Mouse (Mus musculus) layer of hippocampus, postnatal 14 days (tissue): ENCODE results near the gene Ndst4. TPM values are rescaled to one million over a fixed set of nuclear protein-coding genes. Genes with fewer than 3 reads are reported as not detected.

ENCODE experiments used
- DNase-seq, 2 experiments: peaks; one replicate each; pipeline ENCODE4 v3.0.0; 2021 to 2022; ENCODE audit warnings: low spot score in 2 of 2, mixed read lengths in 1 of 2
- long read RNA-seq, 2 experiments: library from polyadenylated mRNA; stranded (forward); transcript quantifications; one replicate each; pipeline ENCODE4 v2.0.0; 2021
- total RNA-seq, 2 experiments: library from RNA; stranded (reverse); gene quantifications; 2 replicates each; pipeline ENCODE4 v1.2.3; 2021

The Ndst4 gene
- 10 to 100 TPM in 1 of 2 experiments, 1 to 10 TPM in 1; 9.3 to 16.4 TPM for total RNA-seq
- long read RNA-seq, experiment 1, partial matches to known transcripts = 0 of 2 reads
- long read RNA-seq, experiment 1, other reads (novel, unspliced or antisense) = 2 of 2 reads
- long read RNA-seq, experiment 2, full-length matches to known transcripts = 1 of 3 reads
- long read RNA-seq, experiment 2, partial matches to known transcripts = 1 of 3 reads
- long read RNA-seq, experiment 2, other reads (novel, unspliced or antisense) = 1 of 3 reads

DNA sequence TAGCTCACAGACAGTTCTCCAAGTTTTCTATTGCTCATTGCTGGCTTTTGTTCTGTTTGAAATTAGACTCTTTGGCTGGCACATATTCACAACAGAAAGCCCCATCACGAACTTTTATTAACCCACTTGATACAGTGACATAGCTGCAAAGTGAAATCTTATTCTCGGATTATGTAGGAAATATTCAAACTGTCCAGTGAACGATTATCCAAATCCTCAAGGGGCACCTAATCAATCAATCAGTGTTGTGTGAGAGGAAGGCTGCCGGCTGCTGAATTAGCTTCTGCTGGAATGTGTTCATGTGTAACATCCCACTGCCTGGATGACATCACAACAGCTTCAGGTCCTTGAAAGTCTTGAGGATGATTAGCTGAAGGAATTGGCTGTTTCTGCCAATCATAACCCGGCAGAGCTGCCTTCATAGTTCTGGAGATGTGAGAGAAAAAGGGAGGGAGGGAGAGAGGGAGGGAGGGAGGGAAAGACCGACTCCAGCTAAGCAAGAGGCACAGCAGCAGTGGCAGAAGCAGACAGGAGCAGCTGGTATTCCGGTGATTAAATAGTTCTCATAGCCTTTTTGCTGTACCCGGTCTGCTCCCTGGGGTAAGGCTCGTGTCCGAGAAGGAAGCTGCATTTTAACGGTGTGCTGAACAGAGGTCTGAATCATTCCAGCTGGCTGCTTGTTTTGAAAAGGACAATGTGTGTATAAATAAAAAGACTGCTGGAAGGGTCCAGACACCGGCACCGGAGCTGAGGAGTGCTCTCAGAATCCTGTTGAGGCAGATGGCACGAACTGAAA is at the start of gene Ndst4:
Ndst4 (plus strand) TSS at position 476 of the 796 bp plus-strand sequence.
- DNase-seq = peak; percentile 19 to 24

DNA sequence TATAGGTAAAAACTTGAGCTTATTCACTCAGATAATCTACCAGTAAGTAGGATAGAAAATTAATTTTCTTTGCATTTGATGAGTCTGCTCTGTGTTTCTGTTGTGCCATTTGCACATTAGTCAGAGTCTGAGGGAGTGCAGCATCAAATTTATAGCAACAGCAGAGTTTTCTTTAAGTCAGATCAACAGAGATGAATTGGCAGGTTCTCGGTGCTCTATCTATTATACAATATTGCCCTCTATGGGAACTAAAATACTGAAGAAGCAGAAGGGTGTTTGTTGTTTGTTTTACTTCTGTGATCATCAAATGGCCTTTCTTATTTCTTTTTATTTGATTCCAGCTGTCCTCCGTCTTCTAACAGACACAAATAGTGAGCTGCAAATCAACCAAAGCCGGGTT is 6.4 kb upstream of the Ndst4 start:
- no peak for DNase-seq

DNA sequence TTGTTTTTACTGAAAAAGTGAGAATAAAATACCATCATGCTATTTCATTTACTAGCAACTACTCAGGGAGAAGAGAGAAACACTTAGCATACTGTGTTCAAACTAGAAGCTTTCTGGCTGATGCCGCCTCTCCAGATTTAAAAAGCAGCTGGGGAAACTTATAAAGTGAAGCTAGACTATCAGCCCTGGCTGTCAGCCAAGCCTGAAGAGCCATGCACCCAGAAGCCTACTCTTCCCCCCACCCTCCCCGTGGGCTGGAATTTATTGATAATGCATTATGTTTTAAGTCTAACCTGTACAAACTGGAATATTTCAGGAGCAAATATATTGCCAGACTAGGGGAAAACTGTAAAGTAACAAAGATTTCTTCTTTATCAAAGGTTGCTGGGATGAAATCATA is 2.6 kb downstream of the Ndst4 start:
- DNase-seq = peak in 1 of 2 experiments; percentile 9

DNA sequence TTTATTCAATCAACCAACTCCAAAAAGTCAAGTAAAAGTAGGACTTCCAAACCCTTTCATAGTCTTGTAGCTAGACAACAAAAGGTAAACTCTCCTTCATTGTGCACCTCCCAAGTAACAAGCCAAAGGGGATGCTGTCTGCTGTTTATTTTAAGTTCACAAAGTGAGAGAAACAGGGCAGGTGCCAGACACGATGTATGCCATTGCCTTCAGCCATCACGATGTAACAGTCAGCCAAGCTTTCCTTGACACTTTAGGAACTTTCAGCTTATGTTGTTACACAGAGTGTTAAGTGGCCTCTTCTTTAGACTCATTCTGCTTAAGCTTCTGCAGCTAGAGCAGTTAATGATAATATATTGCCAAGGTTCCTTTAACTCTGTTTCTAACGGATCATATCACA is 3.1 kb downstream of the Ndst4 start:
- DNase-seq = no peak

DNA sequence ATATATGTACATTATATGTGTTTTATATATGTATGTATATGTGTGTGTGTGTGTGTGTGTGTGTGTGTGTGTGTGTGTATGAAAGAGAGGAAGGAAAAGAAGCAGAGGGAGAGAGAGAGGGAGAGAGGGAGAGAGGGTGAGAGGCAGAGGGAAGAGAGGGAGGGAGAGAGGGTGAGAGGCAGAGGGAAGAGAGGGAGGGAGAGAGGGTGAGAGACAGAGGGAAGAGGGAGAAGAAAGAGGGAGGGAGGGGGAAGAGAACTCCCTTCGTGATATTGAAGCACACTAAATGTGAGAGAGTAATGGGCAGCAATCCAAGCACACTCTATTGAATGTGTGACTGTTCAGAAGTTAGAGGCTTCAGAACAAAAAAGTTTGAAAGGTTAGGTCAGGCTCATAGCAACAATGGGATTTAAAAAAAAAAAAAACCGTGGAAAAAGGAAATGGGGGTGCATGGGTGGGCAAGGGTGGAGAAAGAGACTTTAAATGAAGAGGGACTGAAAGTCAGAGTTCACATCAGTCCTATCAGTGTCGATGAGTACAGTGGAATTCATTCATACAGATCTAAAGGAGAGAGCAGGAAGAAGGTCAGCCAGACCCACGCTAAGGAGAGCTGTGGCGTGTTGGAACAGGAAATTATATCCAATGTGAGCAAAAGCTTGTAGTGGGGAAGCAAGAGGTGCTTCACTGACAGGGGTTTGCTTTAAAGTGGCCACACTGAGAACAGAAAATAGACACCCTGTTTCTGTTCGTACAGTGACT is 63.2 kb downstream of the Ndst4 start:
- DNase-seq = no peak

DNA sequence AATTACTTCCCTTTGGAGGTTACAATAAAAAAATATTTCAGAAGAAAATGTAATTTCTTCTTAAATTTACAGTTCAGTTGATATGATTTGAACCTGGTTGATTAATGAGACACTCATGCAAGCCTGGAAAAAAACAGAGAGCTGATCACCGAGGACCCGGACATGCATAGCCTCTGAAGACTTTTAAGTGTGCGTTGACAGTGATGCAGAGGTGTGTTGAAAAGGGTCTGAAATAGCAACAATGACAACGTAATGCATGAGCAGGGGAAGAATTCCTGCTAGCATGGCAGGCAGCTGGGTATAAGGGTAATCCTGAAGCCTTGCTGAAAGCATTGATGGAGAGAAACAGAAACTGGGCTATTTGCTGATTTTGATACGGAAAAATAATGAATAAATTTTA is 106.2 kb downstream of the Ndst4 start:
- no peak for DNase-seq

DNA sequence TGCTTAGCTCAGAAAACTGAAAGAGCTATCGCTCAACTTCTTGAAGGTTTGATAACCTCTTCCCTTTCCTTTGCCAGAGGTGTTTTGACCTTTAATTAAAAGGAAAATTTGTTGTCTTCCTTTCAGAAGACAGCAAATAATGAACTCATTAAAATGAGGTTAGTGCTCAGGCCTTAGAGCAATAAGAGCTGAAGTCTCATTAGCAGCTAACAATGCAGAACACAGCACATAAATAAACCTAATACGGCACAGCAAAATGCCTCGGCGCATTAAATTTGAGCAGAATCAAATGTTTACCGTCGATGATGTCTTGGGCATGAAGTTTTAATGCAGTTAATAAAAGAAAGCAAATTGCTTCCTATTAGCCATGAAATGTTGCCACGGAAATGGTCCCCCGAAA is 129.5 kb downstream of the Ndst4 start:
- no peak for DNase-seq

DNA sequence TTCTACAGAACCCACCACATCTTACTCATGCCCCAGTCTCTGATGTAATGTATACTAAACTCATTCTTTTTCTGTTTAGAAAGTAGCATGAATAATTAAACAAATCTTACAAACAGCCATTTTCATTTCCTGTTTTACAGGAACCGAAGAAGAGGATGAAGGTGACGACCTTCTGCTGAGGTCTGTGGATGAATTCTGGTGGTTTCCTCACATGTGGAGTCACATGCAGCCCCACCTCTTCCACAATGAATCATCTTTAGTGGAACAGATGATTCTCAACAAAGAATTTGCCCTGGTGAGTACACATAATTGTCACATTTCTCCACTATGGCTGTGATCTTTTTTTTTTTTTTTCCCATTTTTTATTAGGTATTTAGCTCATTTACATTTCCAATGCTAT is 166.7 kb downstream of the Ndst4 start:
- DNase-seq = no peak

DNA sequence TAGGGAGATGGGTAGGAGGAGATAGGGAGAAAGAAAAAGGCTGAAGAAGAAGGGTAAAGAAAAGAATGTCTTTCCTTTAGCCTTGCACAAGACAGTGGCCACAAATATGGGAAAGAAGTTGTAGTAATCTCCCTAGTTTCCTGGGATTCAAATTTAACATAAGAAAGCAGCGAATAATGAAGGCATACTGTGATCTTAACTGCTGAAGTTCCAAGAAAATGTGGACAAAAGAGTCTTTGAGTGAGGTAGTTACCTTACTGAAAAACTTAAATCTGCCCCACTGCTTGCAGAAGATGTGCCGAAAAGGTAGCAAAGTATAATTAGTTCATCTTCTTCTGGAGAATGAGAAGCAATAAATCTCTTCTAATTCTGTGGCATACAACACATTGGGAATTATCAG is 228.4 kb downstream of the Ndst4 start:
- no peak for DNase-seq

DNA sequence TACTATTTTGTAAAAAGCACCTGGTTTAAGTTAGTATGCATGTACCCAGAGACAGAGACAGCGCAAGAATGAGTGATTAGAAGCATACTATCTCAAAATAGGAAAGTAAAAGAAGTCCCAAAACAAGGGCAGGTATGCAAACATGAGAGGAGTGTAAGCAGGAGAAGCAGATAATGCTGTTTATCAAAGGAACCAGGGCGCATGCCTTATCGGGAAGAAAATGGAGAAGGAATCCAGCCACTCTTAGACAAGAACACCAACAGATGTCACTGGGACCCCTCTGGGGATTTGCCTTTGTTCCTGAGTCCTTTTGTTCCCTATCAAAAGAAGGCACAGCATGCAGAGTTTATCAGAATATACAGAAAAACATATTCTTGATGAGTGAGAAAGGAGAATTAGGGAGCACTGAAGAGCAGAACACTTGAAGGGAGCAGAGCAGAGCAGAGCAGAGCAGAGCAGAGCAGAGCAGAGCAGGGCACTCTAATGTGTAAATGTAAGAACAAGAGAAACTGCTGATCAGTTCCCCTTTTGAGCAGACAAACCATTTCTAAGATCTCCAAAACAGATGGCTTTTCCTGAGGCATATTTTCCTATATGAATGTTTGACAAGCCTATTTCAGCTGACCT is 251.2 kb downstream of the Ndst4 start:
- no peak for DNase-seq

DNA sequence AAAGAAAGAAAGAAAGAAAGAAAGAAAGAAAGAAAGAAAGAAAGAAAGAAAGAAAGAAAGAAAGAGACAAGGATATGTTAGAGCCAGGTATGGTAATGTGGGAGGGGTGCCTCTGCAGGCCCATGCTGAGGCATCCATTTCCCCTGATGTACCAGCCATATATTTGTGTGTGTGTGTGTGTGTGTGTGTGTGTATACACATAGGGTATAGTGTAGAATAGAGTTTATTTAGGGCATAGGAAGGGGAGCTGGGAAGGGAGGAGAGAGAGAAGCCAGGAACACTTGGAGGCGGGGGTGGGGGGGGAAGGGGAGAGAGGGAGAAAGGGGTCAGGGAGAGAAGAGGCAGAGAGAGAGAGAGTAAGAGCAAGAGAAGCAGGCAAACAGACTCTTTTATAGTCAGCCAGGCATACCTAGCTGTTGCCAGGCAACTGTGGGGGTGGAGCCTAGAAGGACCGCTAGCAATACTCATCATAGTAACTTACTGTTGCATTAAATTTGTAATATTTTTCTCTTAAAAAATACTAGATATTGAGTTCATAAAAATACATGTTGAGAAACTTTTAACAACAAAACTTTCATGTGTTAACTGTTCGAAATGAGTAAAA is 256.3 kb downstream of the Ndst4 start:
- DNase-seq = no peak

DNA sequence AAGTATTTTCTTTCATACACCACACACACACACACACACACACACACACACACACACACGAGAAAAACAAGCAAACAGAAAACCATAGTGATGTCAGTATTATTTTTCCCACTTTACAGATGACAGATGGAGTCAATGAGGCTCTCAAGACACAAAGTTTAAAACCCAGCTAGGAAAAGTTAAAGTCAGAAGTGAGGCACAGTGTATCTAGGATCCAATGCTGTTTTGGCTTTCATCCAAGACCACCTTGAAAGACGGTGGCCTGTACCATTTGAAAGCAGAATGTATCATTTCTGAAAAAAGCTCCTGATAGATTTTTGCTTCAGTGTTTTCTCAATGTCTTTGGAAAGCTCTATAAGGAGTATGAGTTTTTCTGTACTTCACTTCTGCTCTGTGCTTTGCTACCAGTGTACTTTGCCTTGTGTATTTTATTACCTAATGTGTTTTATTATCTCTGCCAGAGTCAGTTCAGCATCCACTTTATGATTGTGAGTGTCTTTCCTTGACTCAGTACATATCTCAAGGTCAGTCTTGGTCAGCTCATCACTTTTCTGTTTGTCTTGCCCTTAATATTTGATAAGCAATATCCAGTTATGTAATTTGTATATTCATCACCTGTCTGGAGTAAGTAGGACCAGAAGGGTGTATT is 257.1 kb downstream of the Ndst4 start:
- no peak for DNase-seq

DNA sequence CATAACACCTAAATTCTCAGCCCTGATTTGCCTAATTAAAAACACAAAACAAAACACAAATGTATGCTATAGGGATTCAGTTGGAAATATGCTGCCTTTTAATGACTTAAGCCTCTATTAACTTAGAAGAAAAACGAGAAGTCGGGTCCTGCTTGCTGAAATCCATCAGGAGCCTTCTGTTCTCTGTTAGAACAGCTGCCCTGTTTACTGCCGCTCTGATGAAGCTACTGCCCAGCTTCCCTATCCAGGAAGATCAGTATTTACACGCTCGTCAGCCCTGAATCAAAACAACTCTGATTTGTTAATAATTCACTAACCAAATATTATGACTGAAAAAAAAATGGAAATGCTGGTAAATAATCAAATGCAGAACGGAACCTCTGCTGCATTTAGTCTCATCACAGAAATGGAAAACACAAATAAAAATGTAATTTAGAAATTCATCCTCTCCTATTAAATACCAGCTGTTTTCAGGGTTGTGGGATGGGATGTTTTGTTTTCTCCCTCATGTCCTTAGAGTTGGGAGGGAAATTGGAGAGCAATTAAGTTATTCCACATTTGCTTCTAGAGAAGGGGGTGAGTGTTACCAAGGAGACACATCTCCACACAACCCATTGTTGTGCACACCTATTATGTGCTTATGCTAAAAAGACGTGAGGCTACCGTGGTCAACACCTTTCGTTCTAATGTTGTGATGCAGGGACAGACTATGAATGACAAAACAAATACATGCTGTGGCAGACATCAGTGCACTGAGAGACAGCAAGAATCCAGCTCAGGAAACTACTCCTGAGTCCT is 270.3 kb downstream of the Ndst4 start:
- DNase-seq = no peak

DNA sequence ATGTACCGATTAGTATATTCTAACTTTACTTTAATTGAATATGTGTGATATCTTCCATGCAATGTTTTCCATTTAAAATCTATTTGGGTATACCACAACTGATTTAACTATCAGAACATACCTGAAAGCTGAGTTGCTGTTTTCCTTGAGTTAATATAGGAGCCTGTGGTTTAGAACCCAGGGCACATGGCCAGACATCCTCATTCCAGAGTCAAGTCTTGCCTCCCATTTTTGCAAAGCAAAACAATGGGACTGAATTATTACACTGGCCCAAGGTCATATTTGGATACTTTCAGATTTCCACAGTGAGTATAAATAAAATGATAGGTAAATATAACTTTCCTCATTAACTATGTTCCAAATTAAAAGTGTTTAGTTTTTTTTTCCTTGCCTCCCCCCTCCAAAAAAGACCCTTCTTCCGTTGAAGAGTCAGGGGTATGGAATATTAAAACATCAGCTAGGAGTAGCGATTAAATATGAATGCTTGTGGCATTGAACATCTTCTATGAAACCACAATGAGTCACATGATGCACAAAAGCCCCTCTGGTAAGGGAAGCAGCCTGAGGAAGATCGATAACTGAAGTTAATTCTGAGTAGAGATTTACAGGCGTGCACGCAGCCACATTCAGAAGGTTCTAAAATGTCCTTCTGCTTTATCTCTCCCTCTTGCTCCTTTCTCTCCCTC is 271.5 kb downstream of the Ndst4 start:
- no peak for DNase-seq

DNA sequence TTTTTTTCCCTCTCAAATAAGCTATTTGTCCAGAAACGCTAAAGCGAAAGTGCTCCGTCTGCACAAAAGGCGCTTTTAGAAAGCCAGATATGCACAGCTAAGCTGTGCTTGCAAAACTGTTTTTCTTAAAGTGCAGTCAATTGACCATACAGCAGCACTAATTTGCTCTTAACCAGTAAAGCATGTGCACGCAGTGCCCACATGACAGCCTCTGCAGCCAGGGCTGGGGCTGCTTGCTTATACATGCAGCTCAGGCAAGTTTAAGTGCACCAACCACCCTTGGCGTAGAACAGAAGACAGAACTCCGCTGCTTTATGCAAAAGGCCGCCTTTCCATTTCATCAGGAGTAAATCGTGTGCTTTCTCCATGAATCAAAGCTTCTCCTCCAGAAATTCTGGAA is 275.0 kb downstream of the Ndst4 start:
- DNase-seq = peak in 1 of 2 experiments; percentile 2

DNA sequence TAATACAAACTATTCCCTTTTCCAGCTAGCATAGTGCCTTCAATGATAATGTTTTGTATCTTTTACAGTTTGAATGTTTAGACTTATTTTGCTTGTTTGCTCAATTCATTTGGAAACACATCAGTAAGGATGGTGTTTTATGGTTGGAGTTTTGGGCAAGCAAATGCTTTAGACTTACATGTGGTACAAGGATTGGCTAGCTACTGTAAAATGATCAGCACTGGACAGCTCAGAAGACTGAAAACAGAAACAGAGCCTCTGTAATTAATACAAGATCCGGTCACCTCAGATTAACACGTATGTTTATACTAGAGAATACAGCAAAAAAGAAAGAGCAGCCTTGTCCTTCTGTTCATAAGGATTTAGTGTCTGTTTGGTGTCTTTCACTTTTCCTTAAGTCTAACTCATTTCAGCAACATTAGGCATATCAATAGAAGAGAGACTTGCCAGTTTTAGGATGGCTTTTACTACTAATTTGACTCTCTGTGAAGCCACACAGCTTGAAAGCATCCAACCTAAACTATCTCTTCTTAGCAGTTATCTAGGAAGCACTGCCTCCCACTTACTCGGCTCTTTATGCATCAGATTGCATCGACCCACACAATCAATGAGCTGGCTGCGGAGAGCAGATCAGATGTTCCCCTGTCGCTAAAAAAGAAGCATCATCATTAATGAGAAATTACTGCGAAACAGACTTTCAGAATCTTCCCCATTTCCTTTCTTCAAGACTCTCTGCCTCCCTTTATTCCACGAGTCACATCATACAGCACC is 279.8 kb downstream of the Ndst4 start:
- DNase-seq = peak; percentile 4 to 45

DNA sequence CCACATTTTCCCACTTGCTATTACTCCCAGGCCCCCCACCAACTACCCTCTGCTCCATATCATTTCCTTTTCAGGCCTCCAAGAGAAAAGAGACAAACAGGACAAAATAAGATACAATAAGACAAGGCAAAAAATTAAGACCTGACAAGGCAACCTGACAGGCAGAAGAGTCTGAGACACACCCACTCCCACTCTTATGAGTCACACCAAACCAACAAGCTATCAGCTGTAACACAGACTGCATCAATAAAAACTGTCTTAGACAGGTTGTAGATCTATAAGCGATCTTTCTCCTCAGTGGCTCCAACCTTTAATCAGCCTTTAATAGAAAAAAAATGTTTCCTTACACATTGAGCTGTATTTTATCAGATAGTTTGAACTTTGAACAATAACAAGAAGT is 280.7 kb downstream of the Ndst4 start:
- no peak for DNase-seq

DNA sequence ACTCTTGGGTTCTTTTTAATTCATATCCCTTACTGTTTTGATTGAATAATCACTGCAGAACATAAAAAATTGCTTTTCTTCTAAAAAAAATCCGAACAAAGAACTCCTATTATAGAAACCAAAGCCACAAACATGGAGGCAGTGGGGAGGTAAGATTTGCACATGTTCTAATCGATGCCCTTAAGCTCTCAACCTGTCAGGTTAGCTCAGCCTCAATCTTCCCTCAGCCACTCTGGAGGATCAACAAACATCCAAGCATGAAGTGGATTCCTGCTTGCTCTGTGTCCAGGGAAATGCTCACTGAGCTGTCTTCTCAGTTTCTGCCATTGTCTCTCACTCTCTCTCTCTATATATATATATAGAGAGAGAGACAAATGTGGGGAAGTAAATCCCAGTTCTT is 283.7 kb downstream of the Ndst4 start:
- no peak for DNase-seq

DNA sequence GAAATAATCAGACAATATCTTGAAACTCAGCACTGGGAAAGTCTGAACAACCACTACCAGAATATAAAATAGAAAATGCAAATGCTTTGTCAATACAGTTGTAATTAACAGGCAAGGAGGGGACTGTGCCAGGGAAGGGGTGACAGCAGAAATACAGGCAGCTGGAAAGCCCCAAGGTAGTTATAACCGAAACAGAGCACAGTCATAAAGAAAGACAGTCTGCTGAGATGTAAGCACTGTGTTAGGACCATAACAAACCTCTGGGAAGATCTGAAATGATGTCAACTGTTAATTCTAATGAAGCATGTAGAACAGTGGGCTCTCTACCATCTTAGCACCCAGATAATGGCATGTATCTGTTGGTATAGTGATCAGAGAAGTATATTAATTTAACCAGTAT is 287.1 kb downstream of the Ndst4 start:
- no peak for DNase-seq
